Mouse (Mus musculus): ENCODE measurements at regions not wholly inside any gene's neighbourhood (a gene's known extent, or its start where the extent isn't known, plus 50 kb on each side); places are given as distances from the start of the nearest gene placed in this dataset.
"Not testable (repeated sequence)": the region's sequence is repeated elsewhere in the genome, so short reads cannot be mapped to it uniquely, and the experiment has no call there.

GRCm38 (mm10) chr8:15670722-15671121, 624.8 kb upstream of the BB014433 start:
- no peak overlapping the region for H3K4me2 ChIP-seq (ENCODE audit: low read length)
- 48% methylated on average over 10 of the region's 10 CpGs for WGBS
- ATAC-seq (ENCODE audit: insufficient number of reproducible peaks, insufficient read depth, low FRiP score, low read depth), result no peak
- no peak overlapping the region for H3K27ac ChIP-seq (replicated peaks in 1 of 2; ENCODE audit: control insufficient read depth in 1 of 2, insufficient read depth in 1 of 2, low read depth in 2 of 2, low read length in 2 of 2)
- H3K9me3 ChIP-seq (ENCODE audit: control insufficient read depth, low read length), result no peaks in the 10 kb centered on the region
- peaks cover 0 to 3% of the 10 kb centered on the region in 2 experiments; a peak in 1 of 4 replicates for H3K4me1 ChIP-seq (ENCODE audit: control insufficient read depth in 2 of 2, insufficient read depth in 2 of 2, low read length in 2 of 2)
- no peak overlapping the region for H3K9ac ChIP-seq (ENCODE audit: low read length)
- no peaks in the 10 kb centered on the region for H3K27me3 ChIP-seq (ENCODE audit: control insufficient read depth, insufficient read depth, low read length)
- no peaks in the 10 kb centered on the region for H3K36me3 ChIP-seq (ENCODE audit: control insufficient read depth, insufficient read depth, low read length)
- H3K4me3 ChIP-seq (ENCODE audit: control insufficient read depth in 1 of 2, insufficient read depth in 1 of 2, low read depth in 1 of 2, low read length in 2 of 2), result no peak overlapping the region

GRCm38 (mm10) chr8:15670298-15670697, 624.4 kb upstream of the BB014433 start:
- Histone ChIP-seq H3K4me2 (ENCODE audit: low read length) (no peak overlapping the region), H3K27ac (replicated peaks in 1 of 2; ENCODE audit: control insufficient read depth in 1 of 2, insufficient read depth in 1 of 2, low read depth in 2 of 2, low read length in 2 of 2) (no peak overlapping the region), H3K27me3 (ENCODE audit: control insufficient read depth, insufficient read depth, low read length) (no peaks in the 10 kb centered on the region), H3K36me3 (ENCODE audit: control insufficient read depth, insufficient read depth, low read length) (no peaks in the 10 kb centered on the region), H3K9ac (ENCODE audit: low read length) (no peak overlapping the region), H3K9me3 (ENCODE audit: control insufficient read depth, low read length) (no peaks in the 10 kb centered on the region), H3K4me3 (ENCODE audit: control insufficient read depth in 1 of 2, insufficient read depth in 1 of 2, low read depth in 1 of 2, low read length in 2 of 2) (no peak overlapping the region), H3K4me1 (ENCODE audit: control insufficient read depth in 2 of 2, insufficient read depth in 2 of 2, low read length in 2 of 2) (peaks cover 0 to 3% of the 10 kb centered on the region in 2 experiments; a peak in 1 of 4 replicates)
- 75% methylated on average over 5 of the region's 5 CpGs for WGBS
- no peak for ATAC-seq (ENCODE audit: insufficient number of reproducible peaks, insufficient read depth, low FRiP score, low read depth)

GRCm38 (mm10) chr8:15669515-15669914, 623.6 kb upstream of the BB014433 start:
- H3K4me2 ChIP-seq (ENCODE audit: low read length), result no peak overlapping the region
- H3K9ac ChIP-seq (ENCODE audit: low read length), result no peak overlapping the region
- H3K36me3 ChIP-seq (ENCODE audit: control insufficient read depth, insufficient read depth, low read length), result no peaks in the 10 kb centered on the region
- WGBS, result 90% methylated on average over 3 of the region's 3 CpGs
- H3K4me3 ChIP-seq (ENCODE audit: control insufficient read depth in 1 of 2, insufficient read depth in 1 of 2, low read depth in 1 of 2, low read length in 2 of 2), result no peak overlapping the region
- H3K9me3 ChIP-seq (ENCODE audit: control insufficient read depth, low read length), result no peaks in the 10 kb centered on the region
- no peak overlapping the region for H3K27ac ChIP-seq (replicated peaks in 1 of 2; ENCODE audit: control insufficient read depth in 1 of 2, insufficient read depth in 1 of 2, low read depth in 2 of 2, low read length in 2 of 2)
- no peaks in the 10 kb centered on the region for H3K27me3 ChIP-seq (ENCODE audit: control insufficient read depth, insufficient read depth, low read length)
- ATAC-seq (ENCODE audit: insufficient number of reproducible peaks, insufficient read depth, low FRiP score, low read depth), result no peak
- H3K4me1 ChIP-seq (ENCODE audit: control insufficient read depth in 2 of 2, insufficient read depth in 2 of 2, low read length in 2 of 2), result peaks cover 0 to 3% of the 10 kb centered on the region in 2 experiments; a peak in 1 of 4 replicates

GRCm38 (mm10) chr8:15660602-15661001, 614.7 kb upstream of the BB014433 start:
- Histone ChIP-seq H3K4me3 (ENCODE audit: control insufficient read depth in 1 of 2, insufficient read depth in 1 of 2, low read depth in 1 of 2, low read length in 2 of 2) (no peak overlapping the region), H3K36me3 (ENCODE audit: control insufficient read depth, insufficient read depth, low read length) (no peaks in the 10 kb centered on the region), H3K4me1 (ENCODE audit: control insufficient read depth in 2 of 2, insufficient read depth in 2 of 2, low read length in 2 of 2) (no peaks in the 10 kb centered on the region), H3K27me3 (ENCODE audit: control insufficient read depth, insufficient read depth, low read length) (no peaks in the 10 kb centered on the region), H3K9ac (ENCODE audit: low read length) (no peak overlapping the region), H3K9me3 (ENCODE audit: control insufficient read depth, low read length) (no peaks in the 10 kb centered on the region), H3K4me2 (ENCODE audit: low read length) (no peak overlapping the region), H3K27ac (replicated peaks in 1 of 2; ENCODE audit: control insufficient read depth in 1 of 2, insufficient read depth in 1 of 2, low read depth in 2 of 2, low read length in 2 of 2) (no peak overlapping the region)
- ATAC-seq (ENCODE audit: insufficient number of reproducible peaks, insufficient read depth, low FRiP score, low read depth), result no peak
- WGBS, result 31% methylated on average over 1 of the region's 1 CpGs

GRCm38 (mm10) chr8:15634769-15635366, 589.0 kb upstream of the BB014433 start:
- H3K27ac ChIP-seq (replicated peaks in 1 of 2; ENCODE audit: control insufficient read depth in 1 of 2, insufficient read depth in 1 of 2, low read depth in 2 of 2, low read length in 2 of 2), result no peak overlapping the region
- H3K9me3 ChIP-seq (ENCODE audit: control insufficient read depth, low read length), result 0 out of 2 replicates have a peak, but pooled peaks cover 3% of the 10 kb centered on the region
- no peak overlapping the region for H3K4me3 ChIP-seq (ENCODE audit: control insufficient read depth in 1 of 2, insufficient read depth in 1 of 2, low read depth in 1 of 2, low read length in 2 of 2)
- no peaks in the 10 kb centered on the region for H3K36me3 ChIP-seq (ENCODE audit: control insufficient read depth, insufficient read depth, low read length)
- no peak overlapping the region for H3K9ac ChIP-seq (ENCODE audit: low read length)
- no peak overlapping the region for H3K4me2 ChIP-seq (ENCODE audit: low read length)
- H3K4me1 ChIP-seq (ENCODE audit: control insufficient read depth in 2 of 2, insufficient read depth in 2 of 2, low read length in 2 of 2), result no peaks in the 10 kb centered on the region
- no peaks in the 10 kb centered on the region for H3K27me3 ChIP-seq (ENCODE audit: control insufficient read depth, insufficient read depth, low read length)
- no peak for ATAC-seq (ENCODE audit: insufficient number of reproducible peaks, insufficient read depth, low FRiP score, low read depth)
- 74% methylated on average over 4 of the region's 4 CpGs for WGBS

- no peaks in the 10 kb centered on the region for H3K36me3 ChIP-seq (ENCODE audit: control insufficient read depth, insufficient read depth, low read length)
- H3K4me3 ChIP-seq (ENCODE audit: control insufficient read depth in 1 of 2, insufficient read depth in 1 of 2, low read depth in 1 of 2, low read length in 2 of 2), result no peak overlapping the region
- H3K27me3 ChIP-seq (ENCODE audit: control insufficient read depth, insufficient read depth, low read length), result no peaks in the 10 kb centered on the region
- H3K4me1 ChIP-seq (ENCODE audit: control insufficient read depth in 2 of 2, insufficient read depth in 2 of 2, low read length in 2 of 2), result no peaks in the 10 kb centered on the region
- ATAC-seq (ENCODE audit: insufficient number of reproducible peaks, insufficient read depth, low FRiP score, low read depth), result no peak
- H3K4me2 ChIP-seq (ENCODE audit: low read length), result no peak overlapping the region
- no peak overlapping the region for H3K9ac ChIP-seq (ENCODE audit: low read length)
- WGBS, result 74% methylated on average over 2 of the region's 2 CpGs
- 0 out of 2 replicates have a peak, but pooled peaks cover 3% of the 10 kb centered on the region for H3K9me3 ChIP-seq (ENCODE audit: control insufficient read depth, low read length)
- H3K27ac ChIP-seq (replicated peaks in 1 of 2; ENCODE audit: control insufficient read depth in 1 of 2, insufficient read depth in 1 of 2, low read depth in 2 of 2, low read length in 2 of 2), result no peak overlapping the region
Observed at GRCm38 (mm10) chr8:15628584-15628983, 582.7 kb upstream of the BB014433 start.

- H3K27me3 ChIP-seq (ENCODE audit: control insufficient read depth, insufficient read depth, low read length); H3K4me3 ChIP-seq (ENCODE audit: control insufficient read depth in 1 of 2, insufficient read depth in 1 of 2, low read depth in 1 of 2, low read length in 2 of 2); H3K27ac ChIP-seq (replicated peaks in 1 of 2; ENCODE audit: control insufficient read depth in 1 of 2, insufficient read depth in 1 of 2, low read depth in 2 of 2, low read length in 2 of 2); H3K36me3 ChIP-seq (ENCODE audit: control insufficient read depth, insufficient read depth, low read length); H3K9ac ChIP-seq (ENCODE audit: low read length); H3K9me3 ChIP-seq (ENCODE audit: control insufficient read depth, low read length); H3K4me1 ChIP-seq (ENCODE audit: control insufficient read depth in 2 of 2, insufficient read depth in 2 of 2, low read length in 2 of 2); H3K4me2 ChIP-seq (ENCODE audit: low read length); ATAC-seq (ENCODE audit: insufficient number of reproducible peaks, insufficient read depth, low FRiP score, low read depth): not testable (repeated sequence)
- 76% methylated on average over 30 of the region's 31 CpGs for WGBS
Observed at GRCm38 (mm10) chr8:15623602-15624392, 577.9 kb upstream of the BB014433 start.
